Mouse (Mus musculus): ENCODE measurements around the gene Nrxn3. TPM values are rescaled to one million over a fixed set of nuclear protein-coding genes. Genes with fewer than 3 reads are reported as not detected.

Nrxn3 gene
- polyA plus RNA-seq, 1 experiment from 2014 or later = 6.3 TPM

- no peak for ATAC-seq (ENCODE audit: insufficient number of reproducible peaks, insufficient read depth, low FRiP score, low read depth)
- no peak overlapping the region for H3K4me2 ChIP-seq (replicated peaks; ENCODE audit: low read depth, low read length)
- WGBS = 60% methylated on average over 4 of the region's 4 CpGs
- no peak overlapping the region for H3K4me3 ChIP-seq (ENCODE audit: low read depth, low read length)
- no peaks in the 10 kb centered on the region for H3K4me1 ChIP-seq (ENCODE audit: control insufficient read depth, insufficient read depth, low read length)
- no peak overlapping the region for H3K9ac ChIP-seq (replicated peaks; ENCODE audit: low read depth, low read length)
- H3K27ac ChIP-seq (ENCODE audit: low read length) = no peak overlapping the region
- H3K36me3 ChIP-seq (ENCODE audit: control insufficient read depth, insufficient read depth, low read length) = no peaks in the 10 kb centered on the region
- no peaks in the 10 kb centered on the region for H3K9me3 ChIP-seq (ENCODE audit: control insufficient read depth, low read depth, low read length)
- no peaks in the 10 kb centered on the region for H3K27me3 ChIP-seq (ENCODE audit: control insufficient read depth, insufficient read depth, low read length)
Measured at GRCm38 (mm10) chr12:89128602-89129001, 405.9 kb downstream of the Nrxn3 start.

GRCm38 (mm10) chr12:89129139-89129907 lies 406.6 kb downstream of the Nrxn3 start:
- no peak overlapping the region for H3K4me3 ChIP-seq (ENCODE audit: low read depth, low read length)
- H3K4me2 ChIP-seq (replicated peaks; ENCODE audit: low read depth, low read length) = no peak overlapping the region
- peak; percentile 63; the same call in 1 of the 2 replicates for ATAC-seq (ENCODE audit: insufficient number of reproducible peaks, insufficient read depth, low FRiP score, low read depth)
- H3K27me3 ChIP-seq (ENCODE audit: control insufficient read depth, insufficient read depth, low read length) = no peaks in the 10 kb centered on the region
- H3K9ac ChIP-seq (replicated peaks; ENCODE audit: low read depth, low read length) = no peak overlapping the region
- no peaks in the 10 kb centered on the region for H3K4me1 ChIP-seq (ENCODE audit: control insufficient read depth, insufficient read depth, low read length)
- H3K27ac ChIP-seq (ENCODE audit: low read length) = no peak overlapping the region
- no peaks in the 10 kb centered on the region for H3K9me3 ChIP-seq (ENCODE audit: control insufficient read depth, low read depth, low read length)
- H3K36me3 ChIP-seq (ENCODE audit: control insufficient read depth, insufficient read depth, low read length) = no peaks in the 10 kb centered on the region
- 47% methylated on average over 9 of the region's 9 CpGs for WGBS

GRCm38 (mm10) chr12:89134333-89134732 lies 411.7 kb downstream of the Nrxn3 start:
- H3K4me1 ChIP-seq (ENCODE audit: control insufficient read depth, insufficient read depth, low read length) = no peaks in the 10 kb centered on the region
- H3K9ac ChIP-seq (replicated peaks; ENCODE audit: low read depth, low read length) = no peak overlapping the region
- H3K27me3 ChIP-seq (ENCODE audit: control insufficient read depth, insufficient read depth, low read length) = no peaks in the 10 kb centered on the region
- H3K4me2 ChIP-seq (replicated peaks; ENCODE audit: low read depth, low read length) = no peak overlapping the region
- H3K9me3 ChIP-seq (ENCODE audit: control insufficient read depth, low read depth, low read length) = no peaks in the 10 kb centered on the region
- H3K4me3 ChIP-seq (ENCODE audit: low read depth, low read length) = no peak overlapping the region
- WGBS = 78% methylated on average over 2 of the region's 2 CpGs
- H3K27ac ChIP-seq (ENCODE audit: low read length) = no peak overlapping the region
- H3K36me3 ChIP-seq (ENCODE audit: control insufficient read depth, insufficient read depth, low read length) = no peaks in the 10 kb centered on the region
- no peak for ATAC-seq (ENCODE audit: insufficient number of reproducible peaks, insufficient read depth, low FRiP score, low read depth)

GRCm38 (mm10) chr12:89134774-89135307 lies 412.2 kb downstream of the Nrxn3 start:
- no peak overlapping the region for H3K4me3 ChIP-seq (ENCODE audit: low read depth, low read length)
- WGBS = 78% methylated on average over 8 of the region's 8 CpGs
- H3K9ac ChIP-seq (replicated peaks; ENCODE audit: low read depth, low read length) = no peak overlapping the region
- no peaks in the 10 kb centered on the region for H3K9me3 ChIP-seq (ENCODE audit: control insufficient read depth, low read depth, low read length)
- no peak for ATAC-seq (ENCODE audit: insufficient number of reproducible peaks, insufficient read depth, low FRiP score, low read depth)
- no peaks in the 10 kb centered on the region for H3K36me3 ChIP-seq (ENCODE audit: control insufficient read depth, insufficient read depth, low read length)
- no peaks in the 10 kb centered on the region for H3K4me1 ChIP-seq (ENCODE audit: control insufficient read depth, insufficient read depth, low read length)
- H3K4me2 ChIP-seq (replicated peaks; ENCODE audit: low read depth, low read length) = no peak overlapping the region
- no peak overlapping the region for H3K27ac ChIP-seq (ENCODE audit: low read length)
- no peaks in the 10 kb centered on the region for H3K27me3 ChIP-seq (ENCODE audit: control insufficient read depth, insufficient read depth, low read length)

GRCm38 (mm10) chr12:89148974-89149411 lies 426.3 kb downstream of the Nrxn3 start:
- 25% methylated on average over 3 of the region's 3 CpGs for WGBS

GRCm38 (mm10) chr12:89149455-89149854 lies 426.8 kb downstream of the Nrxn3 start:
- no peaks in the 10 kb centered on the region for H3K36me3 ChIP-seq (ENCODE audit: control insufficient read depth, insufficient read depth, low read length)
- H3K4me1 ChIP-seq (ENCODE audit: control insufficient read depth, insufficient read depth, low read length) = 0 out of 2 replicates have a peak, but pooled peaks cover 3% of the 10 kb centered on the region
- H3K9me3 ChIP-seq (ENCODE audit: control insufficient read depth, low read depth, low read length) = no peaks in the 10 kb centered on the region
- H3K27me3 ChIP-seq (ENCODE audit: control insufficient read depth, insufficient read depth, low read length) = no peaks in the 10 kb centered on the region
- H3K9ac ChIP-seq (replicated peaks; ENCODE audit: low read depth, low read length) = no peak overlapping the region
- no peak overlapping the region for H3K27ac ChIP-seq (ENCODE audit: low read length)
- ATAC-seq (ENCODE audit: insufficient number of reproducible peaks, insufficient read depth, low FRiP score, low read depth) = no peak
- no peak overlapping the region for H3K4me2 ChIP-seq (replicated peaks; ENCODE audit: low read depth, low read length)
- whole genome bisulfite sequencing = 49% methylated on average over 2 of the region's 2 CpGs
- H3K4me3 ChIP-seq (ENCODE audit: low read depth, low read length) = no peak overlapping the region

More at GRCm38 (mm10) chr12:89148974-89149411, 426.3 kb downstream of the Nrxn3 start:
- no peaks in the 10 kb centered on the region for H3K36me3 ChIP-seq (ENCODE audit: control insufficient read depth, insufficient read depth, low read length)
- no peak overlapping the region for H3K4me3 ChIP-seq (ENCODE audit: low read depth, low read length)
- H3K27ac ChIP-seq (ENCODE audit: low read length) = no peak overlapping the region
- H3K9ac ChIP-seq (replicated peaks; ENCODE audit: low read depth, low read length) = no peak overlapping the region
- H3K27me3 ChIP-seq (ENCODE audit: control insufficient read depth, insufficient read depth, low read length) = no peaks in the 10 kb centered on the region
- no peak for ATAC-seq (ENCODE audit: insufficient number of reproducible peaks, insufficient read depth, low FRiP score, low read depth)
- H3K4me2 ChIP-seq (replicated peaks; ENCODE audit: low read depth, low read length) = no peak overlapping the region
- 0 out of 2 replicates have a peak, but pooled peaks cover 3% of the 10 kb centered on the region for H3K4me1 ChIP-seq (ENCODE audit: control insufficient read depth, insufficient read depth, low read length)
- no peaks in the 10 kb centered on the region for H3K9me3 ChIP-seq (ENCODE audit: control insufficient read depth, low read depth, low read length)

GRCm38 (mm10) chr12:89156086-89156757 lies 433.5 kb downstream of the Nrxn3 start:
- H3K9me3 ChIP-seq (ENCODE audit: control insufficient read depth, low read depth, low read length) = no peaks in the 10 kb centered on the region
- 0 out of 2 replicates have a peak, but pooled peaks cover 3% of the 10 kb centered on the region for H3K4me1 ChIP-seq (ENCODE audit: control insufficient read depth, insufficient read depth, low read length)
- no peaks in the 10 kb centered on the region for H3K27me3 ChIP-seq (ENCODE audit: control insufficient read depth, insufficient read depth, low read length)
- no peaks in the 10 kb centered on the region for H3K36me3 ChIP-seq (ENCODE audit: control insufficient read depth, insufficient read depth, low read length)
- H3K4me2 ChIP-seq (replicated peaks; ENCODE audit: low read depth, low read length) = no peak overlapping the region
- peak; percentile 75; the same call in 1 of the 2 replicates for ATAC-seq (ENCODE audit: insufficient number of reproducible peaks, insufficient read depth, low FRiP score, low read depth)
- H3K9ac ChIP-seq (replicated peaks; ENCODE audit: low read depth, low read length) = no peak overlapping the region
- 17% methylated on average over 9 of the region's 9 CpGs for WGBS
- peak overlapping the region; percentile 52; the same call in 1 of the 2 replicates for H3K27ac ChIP-seq (ENCODE audit: low read length)
- no peak overlapping the region for H3K4me3 ChIP-seq (ENCODE audit: low read depth, low read length)

- H3K4me2 ChIP-seq (replicated peaks; ENCODE audit: low read depth, low read length) = no peak overlapping the region
- H3K27ac ChIP-seq (ENCODE audit: low read length) = no peak overlapping the region
- 0 out of 2 replicates have a peak, but pooled peaks cover 3% of the 10 kb centered on the region for H3K4me1 ChIP-seq (ENCODE audit: control insufficient read depth, insufficient read depth, low read length)
- no peaks in the 10 kb centered on the region for H3K27me3 ChIP-seq (ENCODE audit: control insufficient read depth, insufficient read depth, low read length)
- no peak for ATAC-seq (ENCODE audit: insufficient number of reproducible peaks, insufficient read depth, low FRiP score, low read depth)
- no peak overlapping the region for H3K4me3 ChIP-seq (ENCODE audit: low read depth, low read length)
- no peaks in the 10 kb centered on the region for H3K9me3 ChIP-seq (ENCODE audit: control insufficient read depth, low read depth, low read length)
- WGBS = 63% methylated on average over 8 of the region's 8 CpGs
- no peaks in the 10 kb centered on the region for H3K36me3 ChIP-seq (ENCODE audit: control insufficient read depth, insufficient read depth, low read length)
- H3K9ac ChIP-seq (replicated peaks; ENCODE audit: low read depth, low read length) = no peak overlapping the region
Measured at GRCm38 (mm10) chr12:89159353-89159752, 436.7 kb downstream of the Nrxn3 start.
